Mouse (Mus musculus) thymus, postnatal 10 days (tissue): ENCODE measurements around the gene Selenov.
"Not testable (repeated sequence)": the region's sequence is repeated elsewhere in the genome, so short reads cannot be mapped to it uniquely, and the experiment has no call there.

Experiments used
- DNase-seq, 2 experiments: peaks; one replicate each; pipeline ENCODE4 v3.0.0; 2021; ENCODE audit warnings: low spot score in 2 of 2

Selenov gene

GRCm38 (mm10) chr7:28294481-28294880 is 3.5 kb upstream of the Selenov start:
- DNase-seq, result no peak

DNA sequence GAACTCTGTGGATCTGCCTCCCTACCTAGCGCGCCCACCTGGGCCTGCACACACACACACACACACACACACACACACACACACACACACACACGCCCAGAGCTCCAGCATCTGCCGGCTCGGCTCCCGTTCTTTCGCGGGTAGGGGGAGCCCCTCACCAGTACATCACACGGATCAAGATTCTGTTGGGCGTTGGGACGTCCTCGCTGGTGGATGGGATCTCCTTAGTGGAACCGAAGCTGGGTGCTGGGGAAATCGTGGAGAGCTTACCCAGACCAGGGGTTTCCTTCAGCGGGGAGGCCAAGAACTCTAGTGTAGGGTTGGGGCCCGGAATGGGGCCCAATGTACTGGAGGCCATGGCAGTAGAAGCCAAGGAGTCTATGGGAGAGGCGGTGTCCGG is 821 bp downstream of the Selenov start:
- DNase-seq, result no peak

DNA sequence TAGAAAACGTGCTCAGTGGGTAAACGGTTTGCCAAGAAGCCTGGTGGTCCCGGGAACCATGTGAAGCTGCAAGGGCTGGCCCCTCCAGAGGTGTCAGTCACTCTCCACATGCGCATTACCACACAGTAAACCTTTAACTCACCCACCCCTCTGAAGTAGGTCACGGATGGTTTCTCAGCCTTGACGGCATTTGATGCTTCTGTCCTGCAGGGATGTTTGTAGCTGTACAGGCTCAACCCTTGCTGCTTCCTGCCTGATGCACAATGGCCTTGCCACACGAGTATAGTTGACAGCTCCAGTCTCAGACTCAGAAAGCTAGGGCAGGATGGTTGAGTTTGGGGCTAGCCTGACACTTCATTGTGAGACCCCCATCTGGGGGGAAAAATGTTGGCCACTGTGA is 10.4 kb downstream of the Selenov start:
- peak; percentile 31 to 48 for DNase-seq

DNA sequence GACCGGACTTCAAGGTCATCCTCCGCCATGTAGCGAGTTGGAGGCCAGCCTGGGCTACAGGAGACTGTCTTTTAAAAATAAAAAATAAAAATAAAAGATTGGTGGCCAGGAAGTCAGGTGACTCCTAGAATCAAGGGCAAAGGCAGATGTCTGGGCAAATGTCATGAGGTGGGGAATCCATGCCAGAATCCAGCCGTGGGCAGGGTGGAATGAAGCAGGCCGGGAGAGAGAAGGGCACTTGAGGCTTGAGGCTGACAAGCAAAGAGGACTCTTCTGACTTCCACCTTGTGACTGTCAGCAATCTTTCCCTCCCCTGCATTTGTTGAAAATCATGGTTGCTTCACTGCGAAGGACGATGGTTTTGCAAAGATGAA is 12.7 kb downstream of the Selenov start:
- no peak for DNase-seq

- peak; percentile 90 to 99 for DNase-seq
Measured at GRCm38 (mm10) chr7:28277615-28278278, 13.2 kb downstream of the Selenov start, which contains the start of gene Eid2b. Gene Eid2b, plus strand, starts transcription at chr7:28277739.

GRCm38 (mm10) chr7:28277237-28277614 is 13.8 kb downstream of the Selenov start:
- DNase-seq, result no peak

DNA sequence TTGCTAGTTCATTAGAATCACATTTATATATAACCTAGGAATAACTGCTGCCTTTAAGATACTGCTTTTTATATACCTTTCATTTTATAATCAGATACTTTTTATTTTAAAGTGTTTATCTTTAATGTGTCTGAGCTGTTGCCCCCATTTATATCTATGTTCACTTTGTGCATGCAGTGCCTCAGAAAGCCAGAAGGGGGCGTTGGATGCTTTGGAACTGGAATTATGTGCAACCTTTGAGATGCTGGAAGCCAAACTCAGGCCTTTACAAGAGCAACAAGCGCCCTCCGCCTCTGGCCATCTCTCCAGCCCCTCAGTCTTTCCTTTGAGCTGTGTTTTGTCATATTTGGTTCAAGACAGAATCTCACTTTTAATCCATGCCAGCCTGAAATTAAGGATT is 19.2 kb downstream of the Selenov start:
- no peak for DNase-seq

DNA sequence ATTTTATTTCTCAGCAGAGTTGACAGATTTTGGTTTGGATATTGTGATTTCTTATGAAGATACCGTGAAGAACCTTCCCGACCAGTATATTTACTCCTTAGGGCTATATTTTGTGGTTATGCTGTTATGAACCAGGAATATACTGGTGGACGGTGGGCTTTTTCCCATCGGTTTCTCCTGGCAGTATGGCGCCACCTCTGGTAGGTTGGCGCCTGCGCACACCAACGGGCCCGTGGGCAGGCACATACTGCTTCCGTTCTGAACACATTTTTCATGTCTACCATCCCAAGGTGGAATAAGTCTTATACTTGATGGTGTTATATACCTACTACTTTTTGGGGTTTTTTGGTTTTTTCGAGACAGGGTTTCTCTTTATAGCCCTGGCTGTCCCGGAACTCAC is 21.6 kb downstream of the Selenov start:
- no peak for DNase-seq

DNA sequence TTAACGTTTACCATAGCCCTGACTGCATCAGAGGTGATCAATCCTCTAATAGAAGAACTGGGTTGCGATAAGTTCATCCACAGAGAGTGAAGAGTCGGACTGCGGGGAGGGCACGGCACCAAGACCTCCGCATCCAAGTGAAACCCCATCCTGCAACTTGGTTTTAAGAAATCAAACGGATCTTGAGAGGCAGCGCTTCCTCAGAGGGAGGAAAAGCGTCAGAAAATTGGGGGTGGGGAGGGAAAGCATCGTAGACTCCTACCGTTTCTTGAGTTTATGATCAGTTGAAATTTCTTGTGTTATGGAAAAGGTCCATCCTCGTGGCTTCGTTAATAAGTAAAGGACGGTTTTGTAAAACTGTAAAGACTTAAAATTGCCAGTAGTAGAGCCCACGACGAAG is 22.4 kb downstream of the Selenov start:
- no peak for DNase-seq

DNA sequence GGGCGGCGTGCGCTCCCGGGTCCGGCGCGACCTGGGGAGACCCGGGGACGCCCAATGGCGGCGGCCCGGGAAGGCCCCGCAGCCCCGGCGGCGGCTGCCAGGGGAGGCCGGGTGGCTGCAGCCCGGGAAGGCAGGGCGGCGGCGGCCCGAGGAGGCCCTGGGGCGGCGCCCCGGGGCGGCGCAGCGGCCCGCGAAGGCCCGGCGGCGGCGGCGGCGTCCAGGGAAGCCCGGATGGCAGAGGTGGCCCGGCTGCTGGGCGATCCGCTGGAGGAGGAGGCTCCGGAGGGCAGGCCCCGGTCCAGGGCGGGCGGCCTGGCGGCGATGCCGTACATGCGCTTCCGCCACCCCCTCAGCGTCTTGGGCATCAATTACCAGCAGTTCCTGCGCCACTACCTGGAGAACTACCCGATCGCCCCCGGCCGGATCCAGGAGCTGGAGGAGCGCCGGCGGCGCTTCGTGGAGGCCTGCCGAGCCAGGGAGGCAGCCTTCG is 22.9 kb downstream of the Selenov start:
- peak; percentile 11 to 24 for DNase-seq

DNA sequence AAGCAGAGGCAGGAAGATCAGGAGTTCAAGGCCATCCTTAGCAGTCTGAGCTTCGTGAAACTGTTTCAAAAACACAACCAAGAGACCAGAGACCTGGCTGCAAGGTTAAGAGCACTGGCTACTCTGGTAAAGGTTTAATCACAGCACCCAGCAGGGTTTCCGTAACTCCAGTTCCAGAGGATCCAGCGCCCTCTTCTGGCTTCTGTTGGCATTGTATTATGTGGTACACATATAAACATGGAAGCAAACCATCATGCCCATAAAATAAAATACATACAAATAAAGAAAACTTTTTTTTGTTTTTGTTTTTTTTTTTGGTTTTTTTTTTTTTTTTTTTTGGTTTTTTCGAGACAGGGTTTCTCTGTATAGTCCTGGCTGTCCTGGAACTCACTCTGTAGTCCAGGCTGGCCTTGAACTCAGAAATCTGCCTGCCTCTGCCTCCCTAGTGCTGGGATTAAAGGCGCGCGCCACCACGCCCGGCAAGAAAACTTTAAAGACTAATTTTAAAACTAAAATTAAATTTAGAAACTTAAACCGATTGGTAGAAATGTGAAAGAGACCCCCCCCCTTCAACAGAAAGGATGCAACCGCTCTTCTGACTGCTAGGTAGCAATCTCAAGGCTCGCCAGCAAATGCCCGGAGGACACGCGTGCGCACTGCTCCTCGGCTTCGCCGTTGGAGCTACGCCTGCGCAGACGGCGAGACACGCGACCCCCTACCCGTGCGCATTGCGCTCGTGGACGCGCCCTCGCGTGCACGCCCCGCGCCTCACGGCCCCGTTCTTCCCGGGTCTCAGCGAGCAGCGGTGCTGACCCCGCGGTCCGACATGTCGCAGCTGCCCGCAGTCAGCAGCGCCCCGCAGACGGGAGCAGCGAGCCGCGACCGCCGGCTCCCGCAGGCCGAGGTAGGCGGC is 23.6 kb downstream of the Selenov start, which contains the start of gene Eid2:
Eid2 (plus strand) TSS at position 753 of the 913 bp plus-strand sequence.
- peak; percentile 61 to 66 for DNase-seq

- DNase-seq, result no peak
Measured at GRCm38 (mm10) chr7:28265391-28265790, 25.6 kb downstream of the Selenov start.

GRCm38 (mm10) chr7:28263786-28264185 is 27.2 kb downstream of the Selenov start:
- peak; percentile 17 to 76 for DNase-seq

- no peak for DNase-seq
Measured at GRCm38 (mm10) chr7:28262861-28263260, 28.1 kb downstream of the Selenov start.

GRCm38 (mm10) chr7:28255476-28255875 is 35.5 kb downstream of the Selenov start:
- DNase-seq, result no peak

DNA sequence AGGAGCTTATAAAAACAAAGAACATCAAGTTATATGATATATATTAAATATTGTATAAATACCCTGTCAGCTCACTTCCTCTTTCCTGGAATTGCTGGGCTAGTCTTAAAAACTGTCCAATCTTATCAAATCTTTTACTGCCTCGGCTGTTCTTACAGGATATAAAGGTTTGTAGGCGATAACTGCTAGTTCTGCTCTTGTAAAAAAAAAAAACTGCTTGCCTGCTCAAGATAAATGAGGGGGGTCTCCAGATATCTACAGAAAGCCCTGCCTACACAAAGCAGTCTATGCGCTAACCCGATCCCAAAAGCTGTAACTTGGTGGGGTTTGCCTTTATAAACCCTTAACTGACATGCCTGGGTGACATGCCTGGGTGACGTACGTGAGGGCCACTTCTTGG is 36.4 kb downstream of the Selenov start:
- no peak for DNase-seq

DNA sequence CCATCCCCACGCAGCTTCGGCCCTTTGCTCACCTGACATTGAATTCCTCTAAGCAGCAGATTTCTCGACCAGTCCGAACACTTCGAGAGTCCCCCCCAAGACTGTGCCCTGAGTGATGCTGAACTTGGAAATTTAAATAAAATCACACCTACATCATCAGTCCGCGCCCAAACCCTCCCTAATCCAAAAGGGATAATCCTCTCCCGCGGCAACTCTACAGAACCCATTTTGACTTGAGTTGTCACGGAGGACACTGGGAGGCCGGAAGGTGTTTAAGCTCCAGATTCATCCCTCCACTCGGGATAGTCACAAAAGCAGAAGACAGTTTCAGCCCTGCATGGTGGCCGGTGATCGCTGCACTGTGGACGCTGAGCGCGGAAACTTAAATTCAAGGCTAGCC is 39.0 kb downstream of the Selenov start:
- DNase-seq, result no peak

GRCm38 (mm10) chr7:28248957-28249356 is 42.0 kb downstream of the Selenov start:
- no peak for DNase-seq

DNA sequence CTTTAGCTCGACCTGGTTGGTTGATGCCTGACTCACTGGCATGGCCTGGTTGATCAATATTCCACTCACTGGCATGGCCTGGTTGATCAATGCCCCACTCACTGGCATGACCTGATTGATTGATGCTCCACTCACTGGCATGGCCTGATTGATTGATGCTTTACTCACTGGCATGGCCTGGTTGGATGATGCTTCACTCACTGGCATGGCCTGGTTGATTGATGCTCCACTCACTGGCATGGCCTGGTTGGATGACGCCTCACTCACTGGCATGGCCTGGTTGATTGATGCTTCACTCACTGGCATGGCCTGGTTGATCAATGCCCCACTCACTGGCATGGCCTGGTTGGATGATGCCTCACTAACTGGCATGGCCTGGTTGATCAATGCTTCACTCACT is 47.0 kb downstream of the Selenov start:
- DNase-seq, result not testable (repeated sequence)
